Mouse (Mus musculus): ENCODE results near the gene Dram1.

The Dram1 gene

GRCm38 (mm10) chr10:88379013-88379885 lies at the start of gene Dram1, which contains the start of gene Gnptab:
Gene Dram1 (minus strand): TSS chr10:88379080.
Gene Gnptab (plus strand): TSS chr10:88379132.
- peak; percentile 92 for DNase-seq

GRCm38 (mm10) chr10:88427998-88428397 lies 49.1 kb upstream of the Dram1 start:
- no peak for DNase-seq

GRCm38 (mm10) chr10:88426896-88427295 lies 48.0 kb upstream of the Dram1 start:
- DNase-seq = no peak

- peak; percentile 69 for DNase-seq
These were observed 47.4 kb upstream of the Dram1 start for GRCm38 (mm10) chr10:88426158-88426816.

GRCm38 (mm10) chr10:88420655-88421435 lies 42.0 kb upstream of the Dram1 start:
- no peak for DNase-seq

- DNase-seq = no peak
These were observed 41.3 kb upstream of the Dram1 start for GRCm38 (mm10) chr10:88420141-88420541.

- no peak for DNase-seq
These were observed 38.8 kb upstream of the Dram1 start for GRCm38 (mm10) chr10:88417686-88418085.

GRCm38 (mm10) chr10:88412290-88412995 lies 33.6 kb upstream of the Dram1 start:
- no peak for DNase-seq

- DNase-seq = no peak
These were observed 30.9 kb upstream of the Dram1 start for GRCm38 (mm10) chr10:88409751-88410150.

GRCm38 (mm10) chr10:88407875-88408631 lies 29.2 kb upstream of the Dram1 start:
- no peak for DNase-seq

- peak; percentile 30 for DNase-seq
These were observed 26.9 kb upstream of the Dram1 start for GRCm38 (mm10) chr10:88405812-88406211.

- DNase-seq = no peak
These were observed 25.3 kb upstream of the Dram1 start for GRCm38 (mm10) chr10:88404220-88404619.

GRCm38 (mm10) chr10:88403021-88403420 lies 24.1 kb upstream of the Dram1 start:
- no peak for DNase-seq

GRCm38 (mm10) chr10:88399271-88399670 lies 20.4 kb upstream of the Dram1 start:
- DNase-seq = no peak

GRCm38 (mm10) chr10:88398668-88399243 lies 19.9 kb upstream of the Dram1 start:
- DNase-seq = no peak

GRCm38 (mm10) chr10:88392181-88392847 lies 13.4 kb upstream of the Dram1 start:
- DNase-seq = no peak

GRCm38 (mm10) chr10:88391495-88391894 lies 12.6 kb upstream of the Dram1 start:
- DNase-seq = no peak

- peak; percentile 44 for DNase-seq
These were observed 11.4 kb upstream of the Dram1 start for GRCm38 (mm10) chr10:88390096-88390790.

- no peak for DNase-seq
These were observed 10.7 kb upstream of the Dram1 start for GRCm38 (mm10) chr10:88389576-88389975.

- no peak for DNase-seq
These were observed 7.4 kb upstream of the Dram1 start for GRCm38 (mm10) chr10:88386251-88386650.

Data from kidney, postnatal 14 days (tissue).